Mouse (Mus musculus): ENCODE measurements around the gene En1.

En1 gene

DNA sequence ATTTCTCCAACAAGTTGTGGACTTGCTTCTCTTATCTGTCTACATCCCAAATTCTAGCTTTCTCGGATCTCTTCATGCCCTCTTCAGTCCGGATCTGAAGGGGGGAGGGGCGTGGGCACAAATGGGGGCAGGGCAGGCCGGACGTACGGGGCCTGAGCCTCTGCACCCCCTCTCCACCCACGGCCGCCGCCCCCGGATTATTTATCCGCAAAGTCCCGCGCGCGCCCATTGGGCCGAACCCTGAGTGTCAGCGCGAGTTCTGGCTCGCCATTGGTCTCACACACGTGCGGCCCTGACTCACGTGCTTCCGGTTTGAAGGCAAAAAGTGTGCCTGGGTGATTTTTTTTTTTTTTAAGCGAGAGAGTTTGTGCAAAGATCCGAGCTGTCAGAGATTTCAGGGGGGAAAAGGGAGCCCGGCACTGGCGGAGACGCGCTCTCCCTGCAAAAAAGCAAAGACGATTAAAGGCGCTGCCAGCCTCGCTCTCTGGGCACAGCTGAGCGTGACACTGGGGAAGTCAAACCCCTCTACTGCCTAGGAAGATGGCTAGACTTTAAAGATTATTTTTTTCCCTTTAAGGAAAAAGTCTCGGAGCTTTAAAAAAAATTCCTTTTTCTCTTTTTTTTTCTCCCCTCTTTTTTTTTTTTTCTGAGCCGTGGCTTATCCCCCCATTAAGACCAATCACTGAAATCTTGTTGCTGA is at the start of gene En1:
En1 (plus strand) TSS at position 388 of the 700 bp plus-strand sequence.
- no peak for DNase-seq

DNA sequence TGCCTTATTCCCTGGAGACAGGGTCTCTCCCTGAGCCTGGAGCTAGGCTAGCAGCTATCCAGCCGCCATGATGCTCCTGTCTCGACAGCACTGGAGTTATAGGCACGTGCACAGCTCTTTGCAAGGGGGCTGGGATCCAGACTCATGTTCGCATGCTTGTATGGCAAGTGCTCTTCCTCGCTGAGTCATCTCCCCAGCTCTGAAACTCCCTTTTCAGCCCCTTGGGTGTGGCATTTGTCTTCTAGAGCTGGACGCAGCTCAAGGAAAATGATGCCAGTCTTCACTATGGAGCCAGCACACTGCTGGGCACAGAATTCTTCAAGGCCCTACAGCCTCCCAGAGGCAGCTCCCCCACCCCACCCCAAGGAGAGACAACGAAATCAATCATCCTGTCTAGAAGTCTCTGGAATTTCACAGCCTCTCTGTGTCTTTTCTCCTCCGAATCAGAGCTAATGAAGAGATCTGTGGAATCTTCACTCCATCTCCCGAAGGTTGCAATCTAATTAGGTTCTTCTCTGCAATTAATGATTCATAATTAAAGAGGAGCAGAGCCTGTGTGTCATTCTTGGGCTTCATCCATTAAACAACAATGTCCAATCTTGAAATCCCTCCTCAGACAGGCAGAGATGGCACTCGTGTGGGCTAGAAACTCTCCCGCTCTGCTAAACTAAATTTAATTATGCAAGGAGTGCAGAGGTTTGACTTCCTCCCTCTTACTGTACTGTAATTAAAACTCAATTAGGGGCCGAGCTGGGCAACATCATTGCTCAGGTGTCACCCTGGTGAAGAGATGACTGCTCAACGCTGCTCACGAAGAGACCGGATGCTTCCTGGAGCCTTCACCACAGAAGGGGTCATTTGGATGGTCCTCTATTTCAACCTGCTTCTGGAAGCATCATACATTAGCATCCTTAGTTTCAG is 45.0 kb upstream of the En1 start:
- DNase-seq = no peak

GRCm38 (mm10) chr1:120558341-120559285 is 43.6 kb upstream of the En1 start:
- DNase-seq = no peak

DNA sequence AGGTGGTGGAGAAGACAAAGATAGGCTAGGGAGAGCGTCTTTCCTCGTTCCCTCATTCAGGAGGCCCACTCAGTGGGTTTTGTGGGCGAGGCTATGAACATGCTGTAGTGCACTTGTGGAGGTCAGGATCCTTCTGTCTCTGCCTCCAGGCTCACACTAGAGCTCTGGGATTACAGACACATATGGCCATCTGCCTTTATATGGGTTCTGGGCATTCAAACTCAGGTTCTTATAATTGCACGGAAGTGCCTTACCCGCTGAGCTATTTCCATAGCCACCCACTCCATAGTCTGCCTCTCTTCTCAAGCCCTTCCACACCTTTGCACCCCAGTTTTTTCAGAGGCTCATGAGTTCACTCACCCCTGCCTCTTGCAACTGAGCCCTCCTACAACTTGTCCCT is 42.3 kb upstream of the En1 start:
- no peak for DNase-seq

GRCm38 (mm10) chr1:120581306-120581705 is 20.9 kb upstream of the En1 start:
- DNase-seq = no peak

DNA sequence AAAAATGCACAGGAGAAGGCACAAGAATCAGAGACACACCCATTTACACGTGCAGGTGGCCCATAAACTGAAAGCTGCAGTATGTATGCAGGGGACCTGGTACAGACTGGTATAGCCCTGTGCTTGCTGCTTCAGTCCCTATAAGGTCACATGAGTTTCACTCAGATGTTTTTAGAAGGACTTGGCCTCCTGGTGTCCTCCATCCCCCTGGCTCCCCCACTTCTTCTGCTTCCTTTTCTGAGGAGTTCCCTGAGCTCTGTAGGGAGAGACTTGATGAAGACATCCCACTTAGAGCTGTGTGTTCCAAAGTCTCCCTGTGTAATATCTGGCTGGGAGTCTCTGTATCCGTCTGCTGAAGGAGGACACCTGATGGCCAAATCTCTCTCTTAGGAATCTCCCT is 16.7 kb upstream of the En1 start:
- no peak for DNase-seq

DNA sequence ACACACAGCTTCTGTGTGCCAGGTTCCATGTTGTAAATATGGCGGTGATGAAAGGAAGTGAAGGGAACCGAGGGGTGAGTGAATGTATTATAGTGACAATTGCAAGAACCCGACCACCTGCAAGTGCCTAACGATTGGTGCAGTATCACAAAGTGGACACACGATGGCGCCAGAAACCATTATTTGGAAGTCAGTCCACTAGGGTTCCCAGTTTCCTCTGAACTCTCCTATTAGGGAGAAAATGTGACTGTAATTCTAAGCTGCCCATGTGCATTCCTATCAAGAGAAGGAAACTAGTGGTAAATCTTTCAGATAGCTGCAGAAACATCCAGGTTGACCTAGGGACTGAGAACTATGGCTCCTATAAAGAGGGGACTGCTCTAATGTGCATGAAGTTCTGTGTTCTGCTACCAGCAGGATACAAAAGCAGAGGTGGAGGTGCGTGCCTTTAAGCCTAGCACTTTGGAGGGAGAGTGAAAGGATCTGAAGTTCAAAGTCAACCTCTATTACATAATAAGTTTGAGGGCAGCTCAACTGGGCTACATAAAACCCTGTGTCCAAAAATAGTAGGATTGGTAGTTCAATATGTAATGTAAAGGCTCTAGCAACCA is 15.6 kb upstream of the En1 start:
- DNase-seq = no peak

DNA sequence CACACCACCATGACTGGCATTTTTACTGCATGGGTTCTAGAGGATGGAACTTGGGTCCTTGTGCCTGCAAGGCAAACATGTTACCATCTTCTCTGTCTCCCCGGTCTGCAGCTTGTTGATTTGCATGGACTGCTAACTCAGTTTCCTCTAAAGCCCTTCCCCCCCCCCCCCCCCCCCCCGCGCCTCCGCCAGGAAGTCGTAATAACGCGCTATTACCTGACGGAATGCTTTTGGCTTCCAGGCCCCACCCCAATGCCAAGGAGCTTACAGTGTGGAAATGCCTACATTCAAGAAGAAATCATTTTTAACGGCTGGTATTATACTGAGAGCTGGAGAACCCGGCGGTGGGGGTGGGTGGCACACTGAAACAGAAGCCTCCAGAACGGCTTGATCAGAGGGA is 14.8 kb upstream of the En1 start:
- DNase-seq = no peak

DNA sequence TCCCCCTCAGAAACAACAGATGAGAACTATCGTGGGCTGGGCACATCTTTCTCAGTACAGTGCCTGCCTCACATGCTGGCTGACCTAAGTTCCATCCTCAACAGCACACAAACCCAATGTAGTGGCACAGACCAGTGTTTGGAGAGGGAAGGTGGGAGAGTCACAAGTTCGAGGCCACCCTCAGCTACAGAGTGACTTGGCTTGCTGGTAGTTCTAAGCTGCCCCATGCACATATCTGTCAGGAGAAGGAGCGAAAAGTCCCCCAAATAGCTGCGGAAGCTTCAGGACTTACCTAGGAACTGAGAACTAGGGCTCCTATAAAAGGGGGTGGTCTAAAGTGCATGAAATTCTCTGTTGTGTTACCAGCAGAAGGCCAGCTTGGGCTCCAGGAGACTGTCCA is 14.3 kb upstream of the En1 start:
- DNase-seq = no peak

GRCm38 (mm10) chr1:120588362-120589027 is 13.7 kb upstream of the En1 start:
- DNase-seq = no peak

DNA sequence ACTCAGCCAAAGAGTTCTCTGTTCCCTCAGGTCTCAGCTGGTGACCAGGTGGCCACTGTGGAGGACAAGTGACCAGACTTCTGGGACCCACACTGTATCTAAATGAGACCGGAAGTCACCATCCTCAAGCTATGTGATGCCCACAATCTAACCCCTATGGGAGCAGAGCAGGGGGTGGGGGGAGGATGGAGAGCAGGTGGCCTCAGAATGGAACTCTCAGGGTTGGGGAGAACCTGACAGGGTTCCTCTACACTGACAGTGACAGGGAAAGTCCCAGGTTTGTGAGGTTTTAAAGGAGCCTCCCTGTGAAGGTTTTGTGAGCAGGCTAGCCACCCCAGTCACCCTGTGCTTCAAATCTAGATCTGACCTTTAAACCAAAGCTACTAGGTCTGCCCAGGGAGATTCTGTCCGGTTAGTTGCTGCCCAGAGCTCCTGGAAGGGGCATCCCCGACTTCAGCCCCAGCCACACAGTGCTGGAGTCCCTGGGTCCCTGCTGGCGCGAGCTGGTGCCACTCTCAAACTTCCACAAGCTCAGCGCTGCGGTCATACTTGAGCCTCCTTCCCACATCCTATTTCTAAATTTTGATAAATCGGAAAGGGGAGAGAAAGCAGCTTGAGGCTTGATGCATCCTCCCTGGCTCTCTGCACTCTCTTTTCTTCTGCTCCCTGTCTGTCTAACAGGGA is 8.8 kb upstream of the En1 start:
- DNase-seq = no peak

DNA sequence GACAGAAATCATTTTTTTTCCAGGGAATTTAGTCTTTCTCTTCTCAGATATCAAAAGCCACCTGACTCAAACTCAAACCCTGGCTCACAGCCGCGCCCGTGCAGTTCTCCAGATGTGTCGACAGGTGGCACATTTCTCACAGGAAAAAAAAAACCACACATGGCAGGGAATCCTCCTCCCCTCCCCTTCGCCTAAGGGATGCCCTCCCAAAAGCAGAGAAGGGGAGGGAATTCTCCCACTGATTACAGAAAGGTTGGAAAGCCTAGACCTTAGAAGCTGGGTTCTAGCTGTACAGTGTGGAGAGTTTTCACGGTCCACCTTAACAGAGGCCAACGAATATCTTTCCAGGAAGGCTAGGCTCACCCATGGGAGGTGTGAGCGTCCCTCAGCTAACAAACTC is 7.6 kb upstream of the En1 start:
- DNase-seq = no peak

DNA sequence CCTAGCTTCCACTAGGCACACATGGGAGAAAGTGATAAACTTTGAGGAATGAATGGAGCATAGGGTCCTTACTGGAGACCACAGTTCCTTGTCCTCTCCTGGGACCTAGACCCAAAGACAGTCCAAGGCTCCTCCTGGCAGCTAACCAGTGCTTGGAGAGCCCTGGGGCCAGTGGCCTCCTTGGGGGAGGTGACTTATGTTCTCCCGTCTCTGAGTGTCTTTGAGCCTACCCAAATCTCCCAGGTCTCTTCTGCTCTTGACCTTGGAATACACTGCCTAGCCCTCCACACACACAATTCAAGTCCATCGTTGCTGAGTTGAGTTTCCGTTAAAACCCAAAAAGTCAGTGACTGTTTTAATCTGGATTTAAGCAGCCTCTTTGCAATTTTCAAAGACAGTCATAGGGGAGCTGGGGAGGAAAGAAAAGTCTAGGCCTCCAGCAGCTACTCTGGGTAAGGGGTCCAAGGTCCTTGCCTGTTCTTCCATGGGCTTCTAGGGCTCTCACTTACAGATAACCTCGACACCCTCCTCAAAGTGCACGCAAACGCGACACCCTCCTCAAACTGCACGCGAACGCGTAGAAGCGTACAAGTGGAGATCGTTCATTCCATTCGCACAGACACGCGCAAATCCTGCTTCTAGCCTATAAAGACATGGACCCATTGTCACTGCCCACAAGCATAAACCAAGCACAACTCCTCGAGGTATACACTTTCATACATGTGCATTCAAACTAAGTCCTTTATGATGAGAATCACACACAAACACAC is 6.6 kb upstream of the En1 start:
- no peak for DNase-seq

DNA sequence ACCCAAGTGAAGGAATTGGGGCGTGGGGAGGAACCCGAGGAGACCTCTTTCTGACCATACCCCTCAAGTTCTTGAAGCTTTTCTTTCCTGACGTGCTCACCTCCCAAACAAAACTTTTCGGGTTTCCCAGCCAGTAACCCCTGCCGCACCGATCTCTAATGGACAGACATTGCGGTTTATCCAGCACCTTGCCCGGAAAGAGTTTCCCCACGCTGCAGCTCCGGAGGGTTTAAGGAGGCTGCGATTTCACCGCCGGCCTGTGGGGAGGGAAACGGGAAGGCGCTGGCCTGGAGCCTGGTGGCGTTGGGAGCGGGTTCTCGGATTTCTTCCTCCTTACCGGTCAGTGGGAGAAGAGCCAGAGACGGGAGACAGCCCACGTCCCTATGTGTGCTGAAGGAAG is 5.9 kb upstream of the En1 start:
- no peak for DNase-seq

DNA sequence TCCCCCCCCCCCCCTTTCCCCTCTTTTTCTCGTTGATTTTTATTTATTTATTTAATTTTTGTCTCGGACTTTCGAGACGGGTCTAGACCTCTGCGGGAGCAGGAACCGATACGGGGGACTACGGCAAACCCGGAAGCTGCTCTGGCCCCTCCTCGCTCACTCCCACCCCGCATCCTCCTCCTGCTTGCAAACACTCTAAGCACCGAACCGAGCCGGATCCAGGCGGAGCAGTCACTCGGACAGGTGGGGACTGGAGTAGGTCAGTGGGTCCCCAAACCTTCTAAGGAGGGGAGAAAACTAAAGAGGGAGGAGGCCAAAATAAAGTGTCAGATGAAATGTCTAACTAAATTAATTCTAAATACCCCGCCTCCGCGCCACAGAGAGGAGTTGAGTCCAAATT is 5.4 kb upstream of the En1 start:
- DNase-seq = no peak

DNA sequence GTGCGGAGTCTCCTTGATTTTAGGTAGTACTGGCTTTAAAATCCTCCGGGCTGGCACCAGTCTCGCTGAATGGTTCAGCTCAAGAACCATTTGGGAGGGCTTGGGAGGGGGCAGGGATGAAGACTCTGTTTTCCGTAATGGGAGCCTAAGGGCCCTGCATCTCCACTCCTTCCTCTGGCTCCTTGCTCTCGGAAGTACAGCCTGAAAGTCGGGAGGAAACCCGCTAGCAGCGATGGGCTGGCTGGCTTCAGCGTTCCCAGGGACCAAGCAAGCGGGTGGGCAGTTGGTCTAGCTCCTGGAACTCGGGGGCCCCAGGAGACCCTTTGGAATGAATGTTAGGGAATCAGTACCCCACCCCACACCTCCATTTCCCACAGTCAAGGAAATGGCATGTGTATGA is 4.9 kb upstream of the En1 start:
- DNase-seq = no peak

DNA sequence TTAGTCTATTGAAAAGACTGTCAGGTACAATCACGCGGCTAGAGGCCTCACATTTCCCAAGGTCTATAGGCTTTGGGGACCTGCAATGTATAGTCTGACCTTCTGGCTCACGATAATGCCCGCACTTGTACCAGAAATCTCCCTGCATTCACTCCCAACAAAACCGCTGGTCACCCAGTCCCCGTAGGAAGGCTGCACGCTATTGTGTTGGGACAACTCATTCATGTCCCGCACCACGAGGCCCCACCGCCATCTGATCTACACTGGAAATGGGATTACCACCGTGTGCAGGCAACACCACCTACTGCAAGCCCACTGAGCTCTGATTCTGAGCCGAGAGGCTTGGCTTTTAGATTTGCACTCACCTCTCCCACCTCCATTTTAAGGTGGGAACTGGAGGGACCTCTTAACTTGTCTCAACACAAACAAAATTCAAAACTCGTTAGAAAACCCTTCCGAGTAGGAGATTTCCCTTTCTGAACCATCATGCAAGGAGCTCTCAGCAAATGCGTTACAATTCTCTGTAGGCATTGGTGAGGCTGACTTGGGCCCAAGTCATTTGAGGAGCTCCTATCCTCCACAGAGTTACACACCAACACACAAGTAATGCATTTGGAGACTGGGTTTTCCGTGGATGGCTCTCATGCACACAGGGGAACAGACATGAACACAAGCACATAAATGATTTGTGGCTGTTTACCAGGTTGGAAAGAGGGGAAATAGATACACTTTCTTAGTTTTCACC is 3.9 kb upstream of the En1 start:
- no peak for DNase-seq

DNA sequence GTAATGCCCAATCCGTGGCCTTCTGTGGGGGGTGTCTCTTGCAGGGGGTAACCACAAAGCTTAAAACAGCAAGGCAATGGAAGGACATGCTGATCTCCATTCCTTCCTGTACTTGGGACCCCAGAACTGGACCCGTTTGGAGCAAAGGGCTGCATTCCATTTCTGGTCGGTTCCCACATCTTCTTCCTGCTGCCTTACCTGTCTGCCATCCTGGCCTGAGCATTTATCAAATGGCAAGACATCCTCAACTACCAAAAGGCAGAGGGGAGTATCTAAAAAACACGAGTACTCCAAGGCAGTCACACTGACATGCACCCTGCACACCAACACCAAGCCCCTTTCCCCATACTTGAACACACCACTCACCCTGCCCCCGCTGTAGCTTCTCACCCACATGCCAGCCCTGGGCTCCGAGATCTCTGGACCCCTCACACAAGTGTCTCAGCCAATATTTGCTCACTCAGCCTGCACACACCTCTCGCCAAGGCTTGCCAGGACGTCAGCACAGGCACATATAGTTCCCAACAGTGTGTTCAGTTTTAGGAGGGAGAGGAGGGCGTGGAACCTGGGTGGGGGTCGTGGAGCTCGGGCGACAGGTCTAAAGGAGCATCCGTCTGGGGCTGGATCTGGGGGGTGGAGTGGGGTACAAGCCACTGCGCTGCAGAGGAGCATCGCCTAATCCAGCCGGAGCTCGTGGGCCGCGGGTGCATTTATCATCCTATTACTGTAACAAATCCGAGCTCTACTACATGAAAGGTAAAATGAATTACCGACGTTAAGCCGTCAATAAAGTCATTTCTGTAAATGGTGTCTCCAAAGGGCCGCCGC is 2.7 kb upstream of the En1 start:
- no peak for DNase-seq

- DNase-seq = no peak
Measured at GRCm38 (mm10) chr1:120600149-120600445, 2.1 kb upstream of the En1 start.
